Mouse (Mus musculus) ES-Bruce4 (cell line): Measurements from ENCODE around the gene Eif4ebp2.

ENCODE experiments used
- CTCF ChIP-seq: IDR thresholded peaks from one replicate; pipeline ENCODE4 v1.8.1; 2011; ENCODE audit warnings: low read depth, low read length
- EP300 ChIP-seq: IDR thresholded peaks from 2 replicates; pipeline ENCODE4 v1.6.1; 2011; ENCODE audit warnings: low read depth, low read length; ENCODE audit not compliant: insufficient read depth
- POLR2A ChIP-seq: IDR thresholded peaks from one replicate; pipeline ENCODE4 v1.8.1; 2011; ENCODE audit warnings: low read length; ENCODE audit not compliant: insufficient read depth

DNA sequence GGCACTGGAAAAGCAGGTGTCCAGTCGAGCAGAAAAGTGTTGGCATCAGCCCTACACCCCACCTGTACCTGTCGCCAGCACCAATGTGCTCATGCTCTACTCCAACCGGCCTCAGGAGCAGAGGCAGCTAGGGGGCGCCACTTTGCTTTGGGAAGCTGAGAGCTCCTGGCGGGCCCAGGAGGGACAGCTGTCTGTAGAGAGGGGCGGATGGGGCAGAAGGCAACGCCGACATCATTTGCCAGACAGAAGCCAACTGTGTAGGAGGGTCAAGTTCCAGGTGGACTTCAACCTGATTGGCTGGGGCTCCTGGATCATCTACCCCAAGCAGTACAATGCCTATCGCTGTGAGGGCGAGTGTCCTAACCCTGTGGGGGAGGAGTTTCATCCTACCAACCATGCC is 29.2 kb downstream of the Eif4ebp2 start:
- TF ChIP-seq CTCF (peak; percentile 83), POLR2A (no peak), EP300 (no peak)
